Mouse (Mus musculus) limb, embryonic 12.5 days (tissue): ENCODE measurements at regions not wholly inside any gene's neighbourhood (a gene's known extent, or its start where the extent isn't known, plus 50 kb on each side); places are given as distances from the start of the nearest gene placed in this dataset.

Source experiments
- ATAC-seq: fragments of 200-750 bp; cut with Nextera tagmentation; 2 replicates; pipeline ENCODE4 v1.8.0; 2017; ENCODE audit warnings: low read depth, moderate TSS enrichment; ENCODE audit not compliant: insufficient number of reproducible peaks, insufficient read depth, low FRiP score, low TSS enrichment
- H3K27ac ChIP-seq: fragments of 300-500 bp; sonication (generic); 2 replicates; pipeline ENCODE4 v1.5.1; 2016; ENCODE audit warnings: mild to moderate bottlenecking, moderate library complexity
- H3K27me3 ChIP-seq: fragments of 300-500 bp; sonication (generic); 2 replicates; pipeline ENCODE4 v1.6.1; 2016; ENCODE audit warnings: mild to moderate bottlenecking, moderate library complexity
- H3K36me3 ChIP-seq: fragments of 300-500 bp; sonication (generic); 2 replicates; pipeline ENCODE4 v1.6.1; 2016; ENCODE audit warnings: mild to moderate bottlenecking, moderate library complexity
- H3K4me1 ChIP-seq: fragments of 300-500 bp; sonication (generic); replicated peaks from 2 replicates; pipeline ENCODE4 v1.6.1; 2016
- H3K4me2 ChIP-seq: fragments of 300-500 bp; sonication (generic); 2 replicates; pipeline ENCODE4 v1.6.1; 2016; ENCODE audit warnings: mild to moderate bottlenecking, moderate library complexity
- H3K4me3 ChIP-seq: fragments of 300-500 bp; sonication (generic); replicated peaks from 2 replicates; pipeline ENCODE4 v1.5.1; 2016; ENCODE audit warnings: mild to moderate bottlenecking
- H3K9ac ChIP-seq: fragments of 300-500 bp; sonication (generic); replicated peaks from 2 replicates; pipeline ENCODE4 v1.6.1; 2016; ENCODE audit warnings: mild to moderate bottlenecking, moderate library complexity
- H3K9me3 ChIP-seq: fragments of 300-500 bp; sonication (generic); 2 replicates; pipeline ENCODE4 v1.6.1; 2016; ENCODE audit warnings: mild to moderate bottlenecking, moderate library complexity
- WGBS: fragments of 180-500 bp; shearing (Covaris S2); methylation state at CpG from one replicate; pipeline ENCODE4 v1.1.7; 2016; 5-methylcytosine and 5-hydroxymethylcytosine counted together

DNA sequence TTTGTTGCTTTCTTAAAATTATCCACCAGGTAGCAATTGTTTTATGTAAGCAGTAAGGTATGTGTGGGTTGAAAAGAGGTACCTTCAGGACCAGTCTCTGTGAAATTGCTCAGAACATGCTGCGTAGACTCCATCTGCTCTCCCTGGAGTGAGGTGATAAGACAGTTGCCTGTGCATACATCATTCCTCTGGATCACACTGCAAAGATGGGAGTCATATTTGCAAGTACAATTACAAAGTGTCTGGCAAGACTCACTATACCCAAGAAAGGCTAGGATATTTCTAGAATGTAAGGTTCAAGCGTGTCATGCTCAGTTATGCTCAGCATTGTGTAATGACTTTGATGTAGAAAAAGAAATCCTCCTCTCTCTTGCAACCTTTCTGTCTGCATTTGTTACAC is 1283.5 kb upstream of the Slc10a2 start:
- Histone ChIP-seq H3K4me1 (no peaks in the 10 kb centered on the region), H3K9ac (no peak overlapping the region), H3K27me3 (no peaks in the 10 kb centered on the region), H3K36me3 (no peaks in the 10 kb centered on the region), H3K4me3 (no peak overlapping the region), H3K27ac (no peak overlapping the region), H3K9me3 (no peaks in the 10 kb centered on the region), H3K4me2 (no peak overlapping the region)
- 84% methylated on average over 2 of the region's 2 CpGs for WGBS
- ATAC-seq, result no peak

GRCm38 (mm10) chr8:6374712-6375111 is 1269.6 kb upstream of the Slc10a2 start:
- no peak overlapping the region for H3K27ac ChIP-seq
- H3K9me3 ChIP-seq, result no peaks in the 10 kb centered on the region
- H3K4me2 ChIP-seq, result no peak overlapping the region
- WGBS, result 60% methylated on average over 3 of the region's 3 CpGs
- no peaks in the 10 kb centered on the region for H3K27me3 ChIP-seq
- no peak overlapping the region for H3K9ac ChIP-seq
- no peaks in the 10 kb centered on the region for H3K36me3 ChIP-seq
- no peak for ATAC-seq
- H3K4me3 ChIP-seq, result no peak overlapping the region
- no peaks in the 10 kb centered on the region for H3K4me1 ChIP-seq

- no peak overlapping the region for H3K27ac ChIP-seq
- ATAC-seq, result no peak
- no peaks in the 10 kb centered on the region for H3K9me3 ChIP-seq
- H3K36me3 ChIP-seq, result no peaks in the 10 kb centered on the region
- H3K4me1 ChIP-seq, result peaks cover 3% of the 10 kb centered on the region; the same call in 1 of the 2 replicates
- 53% methylated on average over 6 of the region's 6 CpGs for WGBS
- H3K9ac ChIP-seq, result no peak overlapping the region
- H3K4me3 ChIP-seq, result no peak overlapping the region
- no peaks in the 10 kb centered on the region for H3K27me3 ChIP-seq
- H3K4me2 ChIP-seq, result no peak overlapping the region
Measured at GRCm38 (mm10) chr8:6361403-6361942, 1256.3 kb upstream of the Slc10a2 start.

GRCm38 (mm10) chr8:6357866-6358265 is 1252.7 kb upstream of the Slc10a2 start:
- no peak overlapping the region for H3K27ac ChIP-seq
- H3K36me3 ChIP-seq, result no peaks in the 10 kb centered on the region
- ATAC-seq, result no peak
- no peak overlapping the region for H3K9ac ChIP-seq
- H3K4me2 ChIP-seq, result no peak overlapping the region
- WGBS, result 61% methylated on average over 2 of the region's 2 CpGs
- H3K4me1 ChIP-seq, result peaks cover 3% of the 10 kb centered on the region; the same call in 1 of the 2 replicates
- H3K4me3 ChIP-seq, result no peak overlapping the region
- no peaks in the 10 kb centered on the region for H3K27me3 ChIP-seq
- no peaks in the 10 kb centered on the region for H3K9me3 ChIP-seq

DNA sequence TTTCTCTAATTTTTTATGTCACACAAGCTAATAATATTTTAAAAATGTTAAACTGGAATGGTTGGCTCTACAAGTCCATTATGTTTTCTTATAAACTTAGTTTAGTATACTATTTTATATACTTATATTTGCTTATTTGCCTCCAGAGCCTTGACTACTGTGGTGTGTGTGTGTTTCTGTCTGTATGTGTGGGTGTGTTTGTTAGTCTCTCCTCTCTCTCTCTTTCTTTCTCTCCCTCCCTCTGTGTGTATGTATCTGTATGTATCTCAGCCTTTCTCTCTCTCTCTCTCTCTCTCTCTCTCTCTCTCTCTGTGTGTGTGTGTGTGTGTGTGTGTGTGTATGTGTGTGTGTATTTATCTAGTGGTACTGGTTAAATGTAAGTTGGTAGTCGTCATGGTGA is 1245.3 kb upstream of the Slc10a2 start:
- 77% methylated on average over 1 of the region's 1 CpGs for WGBS
- H3K9me3 ChIP-seq, result no peaks in the 10 kb centered on the region
- no peak overlapping the region for H3K9ac ChIP-seq
- H3K27me3 ChIP-seq, result no peaks in the 10 kb centered on the region
- ATAC-seq, result no peak
- no peak overlapping the region for H3K4me2 ChIP-seq
- H3K27ac ChIP-seq, result no peak overlapping the region
- no peak overlapping the region for H3K4me3 ChIP-seq
- H3K4me1 ChIP-seq, result no peaks in the 10 kb centered on the region
- H3K36me3 ChIP-seq, result no peaks in the 10 kb centered on the region

GRCm38 (mm10) chr8:6350052-6350451 is 1244.9 kb upstream of the Slc10a2 start:
- Histone ChIP-seq H3K9ac (no peak overlapping the region), H3K4me1 (no peaks in the 10 kb centered on the region), H3K27me3 (no peaks in the 10 kb centered on the region), H3K27ac (no peak overlapping the region), H3K36me3 (no peaks in the 10 kb centered on the region), H3K9me3 (no peaks in the 10 kb centered on the region), H3K4me3 (no peak overlapping the region), H3K4me2 (no peak overlapping the region)
- WGBS, result 90% methylated on average over 1 of the region's 1 CpGs
- no peak for ATAC-seq

DNA sequence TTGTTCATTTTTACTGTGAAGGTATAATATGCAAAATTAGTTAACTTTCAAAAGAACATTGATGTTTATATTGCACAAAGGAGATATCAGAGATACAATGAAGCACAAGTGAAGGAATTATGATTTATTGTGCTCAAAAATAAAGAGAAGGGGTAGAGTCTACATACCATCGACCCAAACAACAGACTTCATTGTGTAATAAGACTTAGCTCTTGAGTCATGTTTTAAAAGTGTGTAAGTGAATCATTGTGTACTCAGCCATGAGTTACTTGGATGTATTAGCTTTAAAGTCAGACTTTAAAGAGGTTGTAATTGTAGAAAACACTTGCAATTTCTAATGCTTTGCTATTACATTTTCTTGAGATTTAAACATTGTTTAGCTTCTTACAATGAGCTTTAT is 1240.6 kb upstream of the Slc10a2 start:
- no peak for ATAC-seq
- Histone ChIP-seq H3K9ac (no peak overlapping the region), H3K9me3 (no peaks in the 10 kb centered on the region), H3K36me3 (no peaks in the 10 kb centered on the region), H3K27ac (no peak overlapping the region), H3K4me1 (no peaks in the 10 kb centered on the region), H3K27me3 (no peaks in the 10 kb centered on the region), H3K4me3 (no peak overlapping the region), H3K4me2 (no peak overlapping the region)
- WGBS, result 71% methylated on average over 1 of the region's 1 CpGs

GRCm38 (mm10) chr8:6340158-6340855 is 1235.2 kb upstream of the Slc10a2 start:
- Histone ChIP-seq H3K9me3 (no peaks in the 10 kb centered on the region), H3K27me3 (no peaks in the 10 kb centered on the region), H3K36me3 (no peaks in the 10 kb centered on the region), H3K4me3 (no peak overlapping the region), H3K4me1 (no peaks in the 10 kb centered on the region), H3K9ac (no peak overlapping the region), H3K4me2 (no peak overlapping the region), H3K27ac (no peak overlapping the region)
- WGBS, result 20% methylated on average over 3 of the region's 3 CpGs
- no peak for ATAC-seq

- H3K9ac ChIP-seq, result no peak overlapping the region
- no peak overlapping the region for H3K4me3 ChIP-seq
- H3K4me1 ChIP-seq, result no peaks in the 10 kb centered on the region
- H3K9me3 ChIP-seq, result no peaks in the 10 kb centered on the region
- H3K27me3 ChIP-seq, result no peaks in the 10 kb centered on the region
- H3K27ac ChIP-seq, result no peak overlapping the region
- H3K36me3 ChIP-seq, result no peaks in the 10 kb centered on the region
- no peak for ATAC-seq
- 77% methylated on average over 3 of the region's 3 CpGs for WGBS
- H3K4me2 ChIP-seq, result no peak overlapping the region
Measured at GRCm38 (mm10) chr8:6334254-6334993, 1229.3 kb upstream of the Slc10a2 start.

DNA sequence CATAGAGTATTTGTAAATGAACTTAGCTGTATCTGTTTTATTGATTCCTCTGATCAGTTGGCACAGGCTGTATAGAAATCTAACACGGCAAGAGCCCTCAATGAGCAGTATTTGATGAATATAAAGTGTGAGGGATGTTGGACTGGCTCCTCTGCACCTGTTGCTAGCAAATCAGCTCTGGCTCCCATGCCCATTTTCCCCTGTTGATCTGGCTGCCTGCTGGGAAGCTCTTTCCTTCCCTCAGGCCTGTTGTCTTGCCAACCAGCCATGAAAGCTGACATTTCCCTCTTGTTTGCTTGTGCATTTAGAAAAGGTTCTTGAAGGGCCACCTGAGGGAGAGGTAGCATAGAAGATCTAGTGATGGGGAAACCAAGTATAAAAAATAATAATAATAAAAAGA is 1216.2 kb upstream of the Slc10a2 start:
- no peak for ATAC-seq
- Histone ChIP-seq H3K27ac (no peak overlapping the region), H3K36me3 (no peaks in the 10 kb centered on the region), H3K4me1 (no peaks in the 10 kb centered on the region), H3K9ac (no peak overlapping the region), H3K4me3 (no peak overlapping the region), H3K27me3 (no peaks in the 10 kb centered on the region), H3K9me3 (no peaks in the 10 kb centered on the region), H3K4me2 (no peak overlapping the region)
- WGBS, result 70% methylated on average over 1 of the region's 1 CpGs

DNA sequence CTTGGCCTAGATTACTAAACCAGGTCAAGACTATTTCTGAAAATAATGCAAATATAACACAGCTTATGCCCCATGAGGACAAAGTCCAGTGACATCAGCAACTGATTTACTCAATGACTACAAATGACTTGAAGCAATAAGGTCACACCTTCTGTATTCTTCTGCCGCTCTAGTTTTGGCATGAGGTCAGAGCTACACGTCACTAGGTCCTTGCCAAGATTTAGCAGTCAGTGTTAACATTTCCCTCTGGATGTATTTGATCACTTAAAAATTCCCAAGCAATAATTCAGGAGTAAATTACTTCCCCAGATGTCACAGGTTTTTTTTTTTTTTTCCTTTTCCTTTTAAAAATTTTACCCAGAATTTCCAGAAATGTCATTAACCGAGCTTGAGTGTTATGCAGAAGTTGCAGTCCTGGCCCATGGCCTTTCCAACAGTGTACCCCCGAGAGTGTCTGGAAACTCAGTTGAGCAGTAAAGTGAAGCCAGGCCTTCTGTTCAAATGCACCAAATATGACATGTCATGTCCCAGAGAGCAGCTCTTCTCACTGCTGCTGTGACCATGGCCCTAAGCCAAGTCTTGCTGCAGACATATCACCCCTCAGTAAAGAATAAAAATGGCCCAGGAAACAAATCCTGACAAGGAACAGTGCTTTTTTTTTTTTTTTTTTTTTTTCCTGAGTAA is 1210.2 kb upstream of the Slc10a2 start:
- Histone ChIP-seq H3K4me3 (no peak overlapping the region), H3K27ac (no peak overlapping the region), H3K4me1 (no peaks in the 10 kb centered on the region), H3K4me2 (no peak overlapping the region), H3K9ac (no peak overlapping the region), H3K9me3 (no peaks in the 10 kb centered on the region), H3K36me3 (no peaks in the 10 kb centered on the region), H3K27me3 (no peaks in the 10 kb centered on the region)
- WGBS, result 54% methylated on average over 4 of the region's 4 CpGs
- ATAC-seq, result peak; percentile 68
